Mouse (Mus musculus) ES-E14 (cell line): ENCODE data around the gene Akp3.

ENCODE experiments used
- CHD2 ChIP-seq: IDR thresholded peaks from 2 replicates; pipeline ENCODE4 v1.6.1; 2014; ENCODE audit warnings: mild to moderate bottlenecking, low read depth, low read length, inconsistent platforms
- HCFC1 ChIP-seq: IDR thresholded peaks from 2 replicates; pipeline ENCODE4 v1.6.1; 2012; ENCODE audit warnings: low read length, inconsistent platforms, borderline replicate concordance; ENCODE audit not compliant: insufficient read depth
- MAFK ChIP-seq: IDR thresholded peaks from 2 replicates; pipeline ENCODE4 v1.6.1; 2014; ENCODE audit warnings: mild to moderate bottlenecking, low read depth, low read length, inconsistent platforms; ENCODE audit not compliant: insufficient read depth
- ZC3H11A ChIP-seq: IDR thresholded peaks from 2 replicates; pipeline ENCODE4 v1.6.1; 2012; ENCODE audit warnings: low read depth, mild to moderate bottlenecking, inconsistent platforms, low read length, borderline replicate concordance
- ZNF384 ChIP-seq: IDR thresholded peaks from 2 replicates; pipeline ENCODE4 v1.6.1; 2012; ENCODE audit warnings: low read depth, low read length, inconsistent platforms

- TF ChIP-seq CHD2 (no peak), MAFK (no peak), HCFC1 (no peak), ZNF384 (no peak), ZC3H11A (no peak)
These were observed 37.8 kb upstream of the Akp3 start for GRCm38 (mm10) chr1:87086964-87087363.
